Mouse (Mus musculus) CH12.LX (cell line): Measurements from ENCODE around the gene Arhgap35. TPM values are rescaled to one million over a fixed set of nuclear protein-coding genes. Genes with fewer than 3 reads are reported as not detected.

ENCODE experiments used
- DNase-seq: peaks from one replicate; pipeline ENCODE4 v3.0.0-alpha.2; 2013; ENCODE audit errors: extremely low read depth
- H3K27ac ChIP-seq: 2 replicates; pipeline ENCODE4 v1.5.1; 2012; ENCODE audit warnings: low read depth, mild to moderate bottlenecking, control low read depth, moderate library complexity; ENCODE audit not compliant: insufficient read depth
- H3K27me3 ChIP-seq: replicated peaks from 2 replicates; pipeline ENCODE3; 2012; ENCODE audit warnings: inconsistent platforms
- H3K36me3 ChIP-seq, 2 experiments: replicated peaks in 1 of 2; 2 replicates each; pipeline versions ENCODE3 to v1.6.1; 2012; ENCODE audit warnings: inconsistent platforms in 1 of 2, low read length in 1 of 2, mild to moderate bottlenecking in 1 of 2, mixed read lengths in 1 of 2, moderate library complexity in 1 of 2; ENCODE audit not compliant: control insufficient read depth in 1 of 2, insufficient read depth in 1 of 2
- H3K4me1 ChIP-seq, 2 experiments: 2 replicates each; pipeline ENCODE4 v1.6.1; 2012; ENCODE audit warnings: inconsistent platforms in 1 of 2, moderate library complexity in 1 of 2; ENCODE audit not compliant: insufficient read depth in 2 of 2, control insufficient read depth in 1 of 2
- H3K4me2 ChIP-seq: 2 replicates; pipeline ENCODE4 v1.6.1; 2012; ENCODE audit warnings: low read depth, mild to moderate bottlenecking, control low read depth; ENCODE audit not compliant: poor library complexity, insufficient read depth, severe bottlenecking
- H3K4me3 ChIP-seq, 3 experiments: fragments of 150-350 bp in 1 of 3; sonication (generic) in 1 of 3; replicated peaks in 1 of 3; 2 replicates each; pipeline versions ENCODE3 to v1.5.1; 2011 to 2012; ENCODE audit warnings: low read depth in 2 of 3, low read length in 2 of 3, mild to moderate bottlenecking in 2 of 3, moderate library complexity in 2 of 3, control low read depth in 1 of 3, improper control_type of control experiment in 1 of 3, inconsistent platforms in 1 of 3, mixed read lengths in 1 of 3; ENCODE audit not compliant: poor library complexity in 1 of 3
- H3K79me2 ChIP-seq: replicated peaks from 2 replicates; pipeline ENCODE4 v1.6.1; 2012; ENCODE audit warnings: mild to moderate bottlenecking, moderate library complexity; ENCODE audit not compliant: control insufficient read depth, poor library complexity, insufficient read depth, severe bottlenecking; ENCODE audit errors: extremely low read depth
- H3K9ac ChIP-seq: 2 replicates; pipeline ENCODE4 v1.6.1; 2012; ENCODE audit warnings: low read depth, mild to moderate bottlenecking, control low read depth, moderate library complexity; ENCODE audit not compliant: insufficient read depth
- H3K9me3 ChIP-seq: replicated peaks from 2 replicates; pipeline ENCODE3; 2012; ENCODE audit warnings: low read length, inconsistent platforms, mixed read lengths
- BHLHE40 ChIP-seq: IDR thresholded peaks from 2 replicates; pipeline ENCODE4 v1.6.1; 2011; ENCODE audit warnings: mild to moderate bottlenecking, low read depth, low read length, improper control_type of control experiment
- CHD1 ChIP-seq: IDR thresholded peaks from 2 replicates; pipeline ENCODE4 v1.6.1; 2012; ENCODE audit warnings: low read depth, low read length, improper control_type of control experiment, inconsistent platforms
- CHD2 ChIP-seq: IDR thresholded peaks from 2 replicates; pipeline ENCODE4 v1.6.1; 2011; ENCODE audit warnings: low read length, improper control_type of control experiment
- CTCF ChIP-seq, 2 experiments: IDR thresholded peaks in 1 of 2; conservative IDR thresholded peaks in 1 of 2; 2 replicates each; pipeline ENCODE4 v1.5.1; 2011 to 2012; ENCODE audit warnings: low read depth in 2 of 2, low read length in 2 of 2, improper control_type of control experiment in 1 of 2, inconsistent platforms in 1 of 2, mild to moderate bottlenecking in 1 of 2, moderate library complexity in 1 of 2
- E2F4 ChIP-seq: IDR thresholded peaks from 2 replicates; pipeline ENCODE4 v1.6.1; 2011; ENCODE audit warnings: low read depth, low read length, improper control_type of control experiment; ENCODE audit not compliant: insufficient replicate concordance
- ELF1 ChIP-seq: IDR thresholded peaks from 2 replicates; pipeline ENCODE4 v1.6.1; 2014; ENCODE audit warnings: low read depth, mild to moderate bottlenecking, inconsistent platforms, low read length, improper control_type of control experiment
- EP300 ChIP-seq: IDR thresholded peaks from 2 replicates; pipeline ENCODE4 v1.6.1; 2011; ENCODE audit warnings: low read length, improper control_type of control experiment
- ETS1 ChIP-seq: conservative IDR thresholded peaks from 2 replicates; pipeline ENCODE4 v1.6.1; 2012; ENCODE audit warnings: low read depth, mild to moderate bottlenecking, inconsistent platforms, low read length, improper control_type of control experiment, moderate library complexity
- GABPA ChIP-seq: IDR thresholded peaks from 2 replicates; pipeline ENCODE4 v1.6.1; 2012; ENCODE audit warnings: low read depth, low read length, improper control_type of control experiment, inconsistent platforms; ENCODE audit not compliant: insufficient replicate concordance
- JUN ChIP-seq: IDR thresholded peaks from 2 replicates; pipeline ENCODE4 v1.6.1; 2011; ENCODE audit warnings: low read depth, mild to moderate bottlenecking, low read length, improper control_type of control experiment, moderate library complexity; ENCODE audit not compliant: insufficient read depth
- JUND ChIP-seq: conservative IDR thresholded peaks from 2 replicates; pipeline ENCODE4 v1.6.1; 2011; ENCODE audit warnings: low read depth, low read length, improper control_type of control experiment
- KAT2A ChIP-seq: IDR thresholded peaks from 2 replicates; pipeline ENCODE4 v1.6.1; 2012; ENCODE audit warnings: low read length, improper control_type of control experiment, inconsistent platforms; ENCODE audit not compliant: insufficient replicate concordance
- MAX ChIP-seq: IDR thresholded peaks from 2 replicates; pipeline ENCODE4 v1.6.1; 2011; ENCODE audit warnings: low read length, improper control_type of control experiment
- MYC ChIP-seq: IDR thresholded peaks from 2 replicates; pipeline ENCODE4 v1.6.1; 2011; ENCODE audit warnings: low read depth, mild to moderate bottlenecking, improper control_type of control experiment, low read length
- NELFE ChIP-seq: IDR thresholded peaks from 2 replicates; pipeline ENCODE4 v1.6.1; 2011; ENCODE audit warnings: low read depth, low read length, improper control_type of control experiment
- NRF1 ChIP-seq: IDR thresholded peaks from 2 replicates; pipeline ENCODE4 v1.6.1; 2014; ENCODE audit warnings: low read depth, mild to moderate bottlenecking, inconsistent platforms, low read length, improper control_type of control experiment, moderate library complexity
- PAX5 ChIP-seq: IDR thresholded peaks from 2 replicates; pipeline ENCODE4 v1.6.1; 2012; ENCODE audit warnings: low read length, inconsistent platforms, mixed read lengths
- POLR2A ChIP-seq: IDR thresholded peaks from 2 replicates; pipeline ENCODE4 v1.6.1; 2011; ENCODE audit warnings: low read depth, mild to moderate bottlenecking, improper control_type of control experiment, low read length
- POLR2AphosphoS2 ChIP-seq: IDR thresholded peaks from 2 replicates; pipeline ENCODE4 v1.6.1; 2011; ENCODE audit warnings: low read depth, low read length, improper control_type of control experiment
- RAD21 ChIP-seq: IDR thresholded peaks from 2 replicates; pipeline ENCODE4 v1.6.1; 2011; ENCODE audit warnings: low read depth, mild to moderate bottlenecking, low read length, improper control_type of control experiment, moderate library complexity
- TCF12 ChIP-seq: IDR thresholded peaks from 2 replicates; pipeline ENCODE4 v1.6.1; 2014; ENCODE audit warnings: low read depth, mild to moderate bottlenecking, inconsistent platforms, low read length, improper control_type of control experiment
- UBTF ChIP-seq: IDR thresholded peaks from 2 replicates; pipeline ENCODE4 v1.6.1; 2012; ENCODE audit warnings: low read depth, mild to moderate bottlenecking, inconsistent platforms, low read length, improper control_type of control experiment, moderate library complexity
- USF1 ChIP-seq: IDR thresholded peaks from 2 replicates; pipeline ENCODE4 v1.6.1; 2014; ENCODE audit warnings: low read depth, mild to moderate bottlenecking, inconsistent platforms, low read length, improper control_type of control experiment
- USF2 ChIP-seq: conservative IDR thresholded peaks from 2 replicates; pipeline ENCODE4 v1.6.1; 2011; ENCODE audit warnings: low read depth, low read length, improper control_type of control experiment
- ZKSCAN1 ChIP-seq: IDR thresholded peaks from 2 replicates; pipeline ENCODE4 v1.6.1; 2012; ENCODE audit warnings: low read depth, inconsistent platforms, low read length, improper control_type of control experiment, borderline replicate concordance
- ZMIZ1 ChIP-seq: IDR thresholded peaks from 2 replicates; pipeline ENCODE4 v1.6.1; 2012; ENCODE audit warnings: low read depth, mild to moderate bottlenecking, inconsistent platforms, low read length, improper control_type of control experiment
- ZNF384 ChIP-seq: IDR thresholded peaks from 2 replicates; pipeline ENCODE4 v1.6.1; 2012; ENCODE audit warnings: low read depth, low read length, improper control_type of control experiment, inconsistent platforms
- dilution Hi-C: fragments of 300-500 bp; cut with MboI; formaldehyde crosslinking; loops from 2 replicates; pipeline ENCODE4 v1.14.3; 2020; ENCODE audit warnings: low sequenced_read_pairs; ENCODE audit not compliant: extremely low pct_unique_long_range_greater_than_20kb, extremely low pct_ligation_motif_present
- in situ Hi-C: fragments of 300-500 bp; cut with MboI; formaldehyde crosslinking; loops from 3 replicates; pipeline ENCODE4 v1.14.3; 2019; ENCODE audit warnings: low sequenced_read_pairs, low pct_ligation_motif_present, low pct_unique_long_range_greater_than_20kb, mixed read lengths
- polyA plus RNA-seq: library from polyadenylated mRNA; unstranded; fragments of >175 nt; gene quantifications from 2 replicates; pipeline ENCODE4 v1.2.1, GENCODE M21; 2012; ENCODE audit warnings: low read depth; ENCODE audit not compliant: insufficient read length
- total RNA-seq, 2 experiments: library from RNA; depleted of rRNA; stranded (reverse); fragments of 300-350 nt in 1 of 2; fragments of >200 nt in 1 of 2; gene quantifications; 2 replicates each; pipeline ENCODE4 v1.2.3; 2012 to 2014

Gene Arhgap35
- total and polyA plus RNA-seq, 3 experiments = 3.0 to 7.2 (median 5.3) TPM

DNA sequence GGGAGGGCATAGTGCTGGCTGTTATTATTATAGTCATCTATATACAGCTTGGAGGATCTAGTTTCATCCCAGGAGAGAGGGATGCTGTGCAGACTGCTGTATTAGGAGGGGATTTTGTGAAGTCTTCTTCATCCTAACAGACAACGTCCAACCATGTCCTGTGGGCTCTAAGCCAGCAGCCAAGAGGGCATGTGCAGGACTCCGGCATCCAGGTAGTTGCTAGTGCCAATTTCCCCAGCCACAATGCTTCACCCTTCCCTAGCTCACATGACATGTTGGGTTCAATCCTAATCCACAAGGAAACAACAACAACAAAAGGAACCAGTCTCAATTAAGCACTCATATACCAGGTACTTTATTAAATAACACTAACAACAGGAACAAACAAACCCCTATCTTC lies 15.8 kb downstream of the Arhgap35 start:
- Histone ChIP-seq H3K27ac (no peak overlapping the region), H3K79me2 (peaks cover 27% of the 10 kb centered on the region), H3K27me3 (no peaks in the 10 kb centered on the region), H3K9me3 (no peaks in the 10 kb centered on the region), H3K9ac (no peak overlapping the region), H3K4me2 (no peak overlapping the region), H3K36me3 (peaks cover 0 to 37% of the 10 kb centered on the region in 2 experiments), H3K4me1 (peaks cover 0 to 19% of the 10 kb centered on the region in 2 experiments; a peak in 2 of 4 replicates), H3K4me3 (no peak overlapping the region)
- TF ChIP-seq JUN = no peak
- no peak for TF ChIP-seq BHLHE40
- no peak for TF ChIP-seq NELFE
- no peak for TF ChIP-seq E2F4
- no peak for TF ChIP-seq ZKSCAN1
- TF ChIP-seq CHD2 = no peak
- TF ChIP-seq ETS1 = no peak
- TF ChIP-seq GABPA = no peak
- no peak for TF ChIP-seq ZNF384
- TF ChIP-seq PAX5 = no peak
- no peak for TF ChIP-seq TCF12
- TF ChIP-seq CTCF (conservative IDR thresholded peaks at IDR 0.05 in 1 of 2, IDR thresholded peaks at IDR 0.05 in 1 of 2; ENCODE audit: low read depth in 2 of 2, low read length in 2 of 2) = no peak
- TF ChIP-seq MYC = no peak
- no peak for TF ChIP-seq MAX
- TF ChIP-seq USF1 = no peak
- no peak for DNase-seq
- in situ Hi-C loops (no loop called here), dilution Hi-C loops (no loop called here)

DNA sequence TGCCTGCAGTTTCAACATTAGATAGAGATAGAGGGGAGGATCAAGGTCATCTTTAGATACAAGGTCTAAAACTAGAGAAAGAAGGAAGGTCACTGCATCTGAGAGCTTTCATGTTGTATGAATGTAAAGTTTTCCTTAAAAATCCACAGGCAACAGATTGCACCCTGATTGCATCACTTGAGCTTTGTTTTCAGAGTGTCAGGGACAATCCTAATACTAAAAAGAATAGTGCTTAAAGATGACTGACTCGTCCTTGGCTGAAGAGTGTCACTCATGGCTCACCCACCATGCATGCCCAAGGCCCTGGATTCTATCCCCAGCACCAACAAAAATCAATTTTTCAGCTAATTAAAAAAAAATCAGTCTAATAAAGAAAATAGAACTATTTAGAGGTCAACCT lies 23.5 kb downstream of the Arhgap35 start:
- in situ Hi-C loops (no loop called here), dilution Hi-C loops (no loop called here)
- no peak for DNase-seq
- H3K9ac ChIP-seq = 0 out of 2 replicates have a peak overlapping the region, but pooled peaks have one; percentile 7
- no peak overlapping the region for H3K4me3 ChIP-seq
- H3K27ac ChIP-seq = no peak overlapping the region
- H3K9me3 ChIP-seq = no peaks in the 10 kb centered on the region
- H3K4me1 ChIP-seq = peaks cover 0 to 7% of the 10 kb centered on the region in 2 experiments; a peak in 2 of 4 replicates
- peaks cover 4% of the 10 kb centered on the region; the same call in 1 of the 2 replicates for H3K79me2 ChIP-seq
- H3K4me2 ChIP-seq = no peak overlapping the region
- TF ChIP-seq MYC = no peak
- no peak for TF ChIP-seq ZNF384
- no peak for TF ChIP-seq KAT2A
- no peak for TF ChIP-seq TCF12
- TF ChIP-seq PAX5 = no peak
- no peak for TF ChIP-seq RAD21
- TF ChIP-seq GABPA = no peak
- TF ChIP-seq USF2 = no peak
- TF ChIP-seq EP300 = no peak
- no peak for TF ChIP-seq MAX
- no peak for TF ChIP-seq NRF1
- no peak for TF ChIP-seq POLR2AphosphoS2
- no peak for TF ChIP-seq UBTF
- no peak for TF ChIP-seq ELF1
- TF ChIP-seq ZMIZ1 = no peak
- no peak for TF ChIP-seq CHD2
- TF ChIP-seq JUN = no peak
- no peak for TF ChIP-seq JUND
- TF ChIP-seq POLR2A = no peak
- TF ChIP-seq CHD1 = no peak
- TF ChIP-seq, all 38 proteins: peak for 0
- Histone ChIP-seq H3K36me3 (peaks cover 0 to 40% of the 10 kb centered on the region in 2 experiments), H3K27me3 (no peaks in the 10 kb centered on the region)
